Comparison of ENCODE assay signal across 34 mouse cellular contexts in genomic region chr2:74246631-74247030, GRCm38 (mm10).
"Had no signal": no experiment of that assay in that cellular context is flagged by ENCODE, and none has a peak within 500 bp of the region (broad histone marks: within the 10 kb centered on the region; RNA-seq: fewer than 3 reads in every experiment).

No protein-coding gene starts in this region.

- H3K27ac ChIP-seq: heart, embryonic 13.5 days; heart, embryonic 15.5 days; hindbrain, embryonic 10.5 days; hindbrain, embryonic 12.5 days; hindbrain, embryonic 13.5 days; hindbrain, embryonic 15.5 days; hindbrain, postnatal 0 days; intestine, embryonic 15.5 days; kidney, embryonic 15.5 days; kidney, postnatal 0 days; layer of hippocampus, adult 2 months; left cerebral cortex, adult 2 months had no signal

- H3K9ac ChIP-seq: heart, embryonic 12.5 days; heart, embryonic 13.5 days; heart, embryonic 15.5 days; hindbrain, embryonic 12.5 days; hindbrain, embryonic 13.5 days; hindbrain, embryonic 15.5 days; intestine, embryonic 15.5 days; kidney, embryonic 15.5 days had no signal

- H3K9me3 ChIP-seq: heart, embryonic 12.5 days; heart, embryonic 13.5 days; heart, embryonic 15.5 days; hindbrain, embryonic 10.5 days; hindbrain, embryonic 12.5 days; hindbrain, embryonic 13.5 days; hindbrain, embryonic 15.5 days; intestine, embryonic 15.5 days; kidney, embryonic 15.5 days had no signal

- H3K4me2 ChIP-seq: heart, embryonic 11.5 days; heart, embryonic 12.5 days; heart, embryonic 13.5 days; heart, embryonic 15.5 days; hindbrain, embryonic 12.5 days; hindbrain, embryonic 13.5 days; hindbrain, embryonic 15.5 days; intestine, embryonic 15.5 days; kidney, embryonic 15.5 days had no signal

- DNase-seq: heart, postnatal 10 days; heart, postnatal 14 days; heart, postnatal 36 days; heart, postnatal 4 days; kidney, adult 11 months; kidney, adult 18-20 months; kidney, adult 2 months; kidney, adult 8-10 months; kidney, adult 9 months; kidney, postnatal 10 days; kidney, postnatal 14 days; kidney, postnatal 25 days; kidney, postnatal 36 days; kidney, postnatal 4 days; layer of hippocampus, adult 9-11 months; layer of hippocampus, postnatal 36 days had no signal

- H3K36me3 ChIP-seq: heart, embryonic 12.5 days; heart, embryonic 13.5 days; heart, embryonic 15.5 days; hindbrain, embryonic 10.5 days; hindbrain, embryonic 12.5 days; hindbrain, embryonic 13.5 days; hindbrain, embryonic 15.5 days; intestine, embryonic 15.5 days; kidney, embryonic 15.5 days had no signal

- H3K4me1 ChIP-seq: heart, embryonic 12.5 days; intestine, embryonic 15.5 days; kidney, embryonic 15.5 days had no signal

- ATAC-seq: hindbrain, embryonic 16.5 days; hindbrain, postnatal 0 days; inflammation-experienced regulatory T-cells, adult 6 months; intestine, embryonic 15.5 days; intestine, embryonic 16.5 days; intestine, postnatal 0 days had no signal

- H3K27me3 ChIP-seq: heart, embryonic 12.5 days; heart, embryonic 13.5 days; heart, embryonic 15.5 days; hindbrain, embryonic 12.5 days; hindbrain, embryonic 13.5 days; hindbrain, embryonic 15.5 days; intestine, embryonic 15.5 days; kidney, embryonic 15.5 days had no signal

- H3K4me3 ChIP-seq: heart, embryonic 12.5 days; heart, embryonic 13.5 days; heart, embryonic 15.5 days; hindbrain, embryonic 10.5 days; hindbrain, embryonic 12.5 days; hindbrain, embryonic 13.5 days; hindbrain, embryonic 15.5 days; intestine, embryonic 15.5 days; kidney, embryonic 15.5 days; layer of hippocampus, adult 2 months; left cerebral cortex, adult 2 months had no signal
